7 mouse cellular contexts compared by ENCODE assay signal in the genomic region with DNA sequence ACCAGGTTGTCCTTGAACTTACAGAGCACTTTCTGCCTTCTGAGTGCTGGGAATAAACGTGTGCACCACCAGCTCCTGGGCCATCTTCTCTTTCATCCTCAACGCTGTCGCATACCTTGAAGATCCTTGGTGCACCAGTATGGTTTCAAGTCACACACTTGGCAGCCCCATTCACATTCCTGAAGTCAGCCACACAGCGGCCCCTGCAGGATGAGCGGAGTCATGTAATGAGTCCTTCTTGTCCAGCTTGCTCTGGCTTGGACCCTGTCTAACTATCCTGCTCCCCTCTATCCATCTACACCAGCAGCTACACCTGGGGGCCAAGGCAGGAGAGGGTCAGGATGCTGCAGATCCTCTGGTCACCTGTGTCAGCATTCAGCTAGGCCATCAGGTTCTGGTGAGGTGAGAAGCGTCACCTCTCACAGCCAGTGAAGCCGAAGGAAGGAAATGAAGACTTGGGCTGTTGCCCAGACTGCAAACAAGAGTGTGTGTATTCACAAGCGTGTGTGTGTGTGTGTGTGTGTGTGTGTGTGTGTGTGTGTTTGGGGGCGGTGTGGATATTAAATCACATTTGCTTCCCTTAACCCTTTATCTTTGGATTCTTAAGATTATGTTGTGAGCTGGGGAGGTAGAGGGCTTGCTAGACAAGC. TPM values are rescaled to one million over a fixed set of nuclear protein-coding genes. Genes with fewer than 3 reads are reported as not detected.
A peak's percentile ranks its signal among the peaks of the same experiment; 100 is the strongest.
DNase-seq lines count a peak whose midpoint lies in the region; ATAC-seq and TF ChIP-seq lines count a peak whose summit lies in the region.

No protein-coding gene starts in this region.

- H3K4me3 ChIP-seq in left cerebral cortex, adult 2 months, result no peak overlapping the region

- H3K27ac ChIP-seq in left cerebral cortex, adult 2 months, result no peak overlapping the region

- 0 out of 2 replicates have a peak, but pooled peaks have one; percentile 31 for ATAC-seq in granulocyte monocyte progenitor cell, adult 5-6 weeks (replicated peaks; ENCODE audit: poor library complexity, severe bottlenecking)
- 0 out of 2 replicates have a peak, but pooled peaks have one; percentile 21 for ATAC-seq in megakaryocyte, adult 5-6 weeks (ENCODE audit: poor library complexity, severe bottlenecking)

- intact Hi-C loops in left cerebral cortex, adult 2 months (cut with DNase I), result loop anchor here (5.0 kb wide), 1 partner anchor 80 kb away; no protein-coding TSS in a partner anchor
- intact Hi-C loops in left cerebral cortex, postnatal 25 days (cut with DNase I), result loop anchor here (5.0 kb wide), 1 partner anchor 80 kb away; no protein-coding TSS in a partner anchor

- TF ChIP-seq CTCF in left cerebral cortex, adult 2 months (IDR thresholded peaks at IDR 0.05), result peak; percentile 46

- DNase-seq in left cerebral cortex, adult 2 months (ENCODE audit: extremely low spot score in 1 of 2, low spot score in 2 of 2), result no peak
- no peak for DNase-seq in left cerebral cortex, postnatal 25 days (ENCODE audit: low spot score in 2 of 2)
- peak; percentile 51 for DNase-seq in ES-CJ7 (ENCODE audit: low read depth, low spot score)
- DNase-seq in adrenal gland, adult 2 months, result peak; percentile 61
- no peak for DNase-seq in frontal cortex, postnatal 10 days (ENCODE audit: low spot score in 2 of 2)

RNA-seq across cellular contexts. Expression of gene Galnt10, which starts 18.0 kb away (rescaled TPM):
- 1 to 10 TPM; 5.9 to 7.4 TPM for total RNA-seq in left cerebral cortex, adult 2 months (2021)
- total RNA-seq in left cerebral cortex, postnatal 25 days (2021), result 1 to 10 TPM; 6.8 to 7.1 TPM
- 10 to 100 TPM; 50.2 to 54.5 TPM for total RNA-seq in adrenal gland, adult 2 months (2021)
- 23.7 and 33.8 TPM in 2 replicates for polyA plus RNA-seq in adrenal gland, adult 2 months (2012; rRNA removed)
- 5.1 and 6.8 TPM in 2 replicates for total RNA-seq in granulocyte monocyte progenitor cell, adult 5-6 weeks (2014; fragmentation: Nextera tagmentation)
- 7.8 and 8.9 TPM in 2 replicates for total RNA-seq in granulocyte monocyte progenitor cell, adult 5-6 weeks (2017)
- total RNA-seq in megakaryocyte, adult 5-6 weeks (2015), result 14.6 and 16.6 TPM in 2 replicates
- total RNA-seq in megakaryocyte, adult 5-6 weeks (2017), result 22.2 and 28.7 TPM in 2 replicates

Comparison
In these comparisons a context has a peak if more than half of its experiments do, and no peak if none do; other contexts are left out.
1. DNase-seq: peak in ES-CJ7 (single experiment) and adrenal gland, adult 2 months (single experiment); none in left cerebral cortex, adult 2 months (0 of 2), left cerebral cortex, postnatal 25 days (0 of 2) and frontal cortex, postnatal 10 days (0 of 2).